Mouse (Mus musculus): ENCODE measurements around the gene Rcan1.

Rcan1 gene

GRCm38 (mm10) chr16:92468459-92468858 lies 2.2 kb downstream of the Rcan1 start:
- no peak for DNase-seq

- DNase-seq, result no peak
Measured at GRCm38 (mm10) chr16:92467041-92467440, 3.6 kb downstream of the Rcan1 start.

GRCm38 (mm10) chr16:92465642-92466526 lies 4.8 kb downstream of the Rcan1 start:
- peak; percentile 96 to 98 for DNase-seq

- no peak for DNase-seq
Measured at GRCm38 (mm10) chr16:92465226-92465625, 5.4 kb downstream of the Rcan1 start.

- no peak for DNase-seq
Measured at GRCm38 (mm10) chr16:92464390-92464972, 6.2 kb downstream of the Rcan1 start.

GRCm38 (mm10) chr16:92461412-92461811 lies 9.3 kb downstream of the Rcan1 start:
- DNase-seq, result no peak

- DNase-seq, result peak; percentile 51 to 58
Measured at GRCm38 (mm10) chr16:92457594-92457993, 13.1 kb downstream of the Rcan1 start.

- DNase-seq, result no peak
Measured at GRCm38 (mm10) chr16:92455969-92456368, 14.7 kb downstream of the Rcan1 start.

GRCm38 (mm10) chr16:92455488-92455887 lies 15.2 kb downstream of the Rcan1 start:
- peak in 1 of 2 experiments; percentile 14 for DNase-seq

GRCm38 (mm10) chr16:92454495-92454894 lies 16.2 kb downstream of the Rcan1 start:
- DNase-seq, result no peak

GRCm38 (mm10) chr16:92454002-92454401 lies 16.7 kb downstream of the Rcan1 start:
- DNase-seq, result no peak

- no peak for DNase-seq
Measured at GRCm38 (mm10) chr16:92452609-92453008, 18.1 kb downstream of the Rcan1 start.

GRCm38 (mm10) chr16:92451516-92452072 lies 19.1 kb downstream of the Rcan1 start:
- no peak for DNase-seq

GRCm38 (mm10) chr16:92450331-92450730 lies 20.3 kb downstream of the Rcan1 start:
- no peak for DNase-seq

- no peak for DNase-seq
Measured at GRCm38 (mm10) chr16:92449080-92449479, 21.6 kb downstream of the Rcan1 start.

- peak; percentile 53 for DNase-seq
Measured at GRCm38 (mm10) chr16:92445377-92445776, 25.3 kb downstream of the Rcan1 start.

- DNase-seq, result peak; percentile 50 to 78
Measured at GRCm38 (mm10) chr16:92443644-92444113, 27.0 kb downstream of the Rcan1 start.

- no peak for DNase-seq
Measured at GRCm38 (mm10) chr16:92442946-92443345, 27.7 kb downstream of the Rcan1 start.

GRCm38 (mm10) chr16:92442150-92442549 lies 28.5 kb downstream of the Rcan1 start:
- DNase-seq, result no peak

- DNase-seq, result no peak
Measured at GRCm38 (mm10) chr16:92441203-92441602, 29.5 kb downstream of the Rcan1 start.

- no peak for DNase-seq
Measured at GRCm38 (mm10) chr16:92440229-92440628, 30.4 kb downstream of the Rcan1 start.

GRCm38 (mm10) chr16:92439775-92440174 lies 30.9 kb downstream of the Rcan1 start:
- no peak for DNase-seq

GRCm38 (mm10) chr16:92435431-92435985 lies 35.2 kb downstream of the Rcan1 start:
- DNase-seq, result no peak
